9 mouse cellular contexts compared by ENCODE assay signal in genomic region chr12:45443512-45444190, GRCm38 (mm10).
DNase-seq lines count a peak whose midpoint lies in the region; ATAC-seq and TF ChIP-seq lines count a peak whose summit lies in the region.
"Had no signal": no experiment of that assay in that cellular context is flagged by ENCODE, and none has a peak within 500 bp of the region (broad histone marks: within the 10 kb centered on the region; RNA-seq: fewer than 3 reads in every experiment).

No protein-coding gene starts in this region.

- H3K9ac ChIP-seq in embryonic facial prominence, embryonic 14.5 days (ENCODE audit: low read depth, low read length): no peak overlapping the region
- no peak overlapping the region for H3K9ac ChIP-seq in kidney, embryonic 16.5 days (replicated peaks; ENCODE audit: low read length)
- H3K9ac ChIP-seq in midbrain, embryonic 12.5 days (replicated peaks): no peak overlapping the region
- H3K9ac ChIP-seq: limb, embryonic 12.5 days had no signal

- 58% methylated on average over 8 of the region's 8 CpGs for WGBS in embryonic facial prominence, embryonic 14.5 days
- WGBS in kidney, embryonic 16.5 days: 55% methylated on average over 8 of the region's 8 CpGs
- WGBS in midbrain, embryonic 12.5 days: 63% methylated on average over 8 of the region's 8 CpGs

- no peak overlapping the region for H3K4me3 ChIP-seq in left cerebral cortex, adult 2 months
- H3K4me3 ChIP-seq in embryonic facial prominence, embryonic 14.5 days (ENCODE audit: low read depth, low read length): no peak overlapping the region
- H3K4me3 ChIP-seq in kidney, embryonic 16.5 days (ENCODE audit: low read length): no peak overlapping the region
- no peak overlapping the region for H3K4me3 ChIP-seq in midbrain, embryonic 12.5 days
- H3K4me3 ChIP-seq: limb, embryonic 12.5 days had no signal

- H3K4me2 ChIP-seq in embryonic facial prominence, embryonic 14.5 days (ENCODE audit: low read depth, low read length): no peak overlapping the region
- no peak overlapping the region for H3K4me2 ChIP-seq in kidney, embryonic 16.5 days (replicated peaks; ENCODE audit: low read depth, low read length)
- H3K4me2 ChIP-seq in midbrain, embryonic 12.5 days (replicated peaks): no peak overlapping the region
- H3K4me2 ChIP-seq: limb, embryonic 12.5 days had no signal

- peak; percentile 86 for TF ChIP-seq CTCF in left cerebral cortex, adult 2 months (IDR thresholded peaks at IDR 0.05)

- peak; percentile 55; the same call in 1 of the 2 replicates for ATAC-seq in embryonic facial prominence, embryonic 14.5 days (ENCODE audit: low read depth)
- peak; percentile 73; the same call in 1 of the 2 replicates for ATAC-seq in kidney, embryonic 16.5 days (ENCODE audit: low FRiP score, low TSS enrichment)
- peak; percentile 86 for ATAC-seq in midbrain, embryonic 12.5 days (ENCODE audit: low FRiP score, low read depth)
- ATAC-seq in erythroid progenitor cell, adult 5-6 weeks (replicated peaks; ENCODE audit: low FRiP score, poor library complexity, severe bottlenecking): no peak

- no peak overlapping the region for H3K27ac ChIP-seq in left cerebral cortex, adult 2 months
- no peak overlapping the region for H3K27ac ChIP-seq in embryonic facial prominence, embryonic 14.5 days (replicated peaks; ENCODE audit: low read depth, low read length)
- H3K27ac ChIP-seq in kidney, embryonic 16.5 days (ENCODE audit: low read length): no peak overlapping the region
- no peak overlapping the region for H3K27ac ChIP-seq in midbrain, embryonic 12.5 days (replicated peaks)
- H3K27ac ChIP-seq: limb, embryonic 12.5 days had no signal

- H3K9me3 ChIP-seq in embryonic facial prominence, embryonic 14.5 days (ENCODE audit: control insufficient read depth, low read length): no peaks in the 10 kb centered on the region
- H3K9me3 ChIP-seq in kidney, embryonic 16.5 days (ENCODE audit: low read length): no peaks in the 10 kb centered on the region
- H3K9me3 ChIP-seq in midbrain, embryonic 12.5 days: no peaks in the 10 kb centered on the region
- H3K9me3 ChIP-seq: limb, embryonic 12.5 days had no signal

- no peaks in the 10 kb centered on the region for H3K36me3 ChIP-seq in embryonic facial prominence, embryonic 14.5 days (ENCODE audit: control insufficient read depth, insufficient read depth, low read length)
- H3K36me3 ChIP-seq in kidney, embryonic 16.5 days (ENCODE audit: insufficient read depth, low read length): no peaks in the 10 kb centered on the region
- H3K36me3 ChIP-seq in midbrain, embryonic 12.5 days: no peaks in the 10 kb centered on the region
- H3K36me3 ChIP-seq: limb, embryonic 12.5 days had no signal

- peak in 1 of 2 experiments; percentile 25 for DNase-seq in left cerebral cortex, adult 2 months (ENCODE audit: extremely low spot score in 1 of 2, low spot score in 2 of 2)
- no peak for DNase-seq in left cerebral cortex, postnatal 4 days
- DNase-seq in ZHBTc4 (ENCODE audit: low read depth, low spot score): peak; percentile 75
- DNase-seq in embryonic facial prominence, embryonic 14.5 days (ENCODE audit: low spot score): peak; percentile 65
- no peak for DNase-seq in yolk sac, embryonic 10.5 days (ENCODE audit: low spot score)

- no peaks in the 10 kb centered on the region for H3K27me3 ChIP-seq in embryonic facial prominence, embryonic 14.5 days (replicated peaks; ENCODE audit: control insufficient read depth, insufficient read depth, low read length)
- no peaks in the 10 kb centered on the region for H3K27me3 ChIP-seq in kidney, embryonic 16.5 days (ENCODE audit: insufficient read depth, low read length)
- H3K27me3 ChIP-seq in midbrain, embryonic 12.5 days: no peaks in the 10 kb centered on the region
- H3K27me3 ChIP-seq: limb, embryonic 12.5 days had no signal

- no peaks in the 10 kb centered on the region for H3K4me1 ChIP-seq in embryonic facial prominence, embryonic 14.5 days (ENCODE audit: control insufficient read depth, insufficient read depth, low read length)
- H3K4me1 ChIP-seq in kidney, embryonic 16.5 days (ENCODE audit: insufficient read depth, low read length): peaks cover 5% of the 10 kb centered on the region; the same call in 1 of the 2 replicates
- no peaks in the 10 kb centered on the region for H3K4me1 ChIP-seq in midbrain, embryonic 12.5 days

- intact Hi-C loops in left cerebral cortex, adult 2 months (cut with DNase I): loop anchor here (5.0 to 10.0 kb wide), 2 partner anchors 256 to 719 kb away; no protein-coding TSS in a partner anchor
- intact Hi-C loops in left cerebral cortex, postnatal 4 days (cut with DNase I): no loop called here

Comparison
In these comparisons a context has a peak if more than half of its experiments do, and no peak if none do; other contexts are left out.
1. DNase-seq: peak in ZHBTc4 (single experiment) and embryonic facial prominence, embryonic 14.5 days (single experiment); none in left cerebral cortex, postnatal 4 days (single experiment) and yolk sac, embryonic 10.5 days (single experiment).